Mouse (Mus musculus) bone marrow, adult 2 months (tissue): Measurements from ENCODE around the gene Tmem151b.

Source experiments
- CTCF ChIP-seq: fragments of 200-500 bp; IDR thresholded peaks from 2 replicates; pipeline ENCODE4 v1.5.1; 2011; ENCODE audit warnings: low read length, control low read depth; ENCODE audit not compliant: control insufficient read depth, insufficient read depth
- POLR2A ChIP-seq: fragments of 200-500 bp; IDR thresholded peaks from 2 replicates; pipeline ENCODE4 v1.6.1; 2011; ENCODE audit warnings: low read depth, mild to moderate bottlenecking, control low read depth, low read length, borderline replicate concordance; ENCODE audit not compliant: control insufficient read depth

GRCm38 (mm10) chr17:45511757-45512156, 37.7 kb downstream of the Tmem151b start:
- no peak for TF ChIP-seq POLR2A
- no peak for TF ChIP-seq CTCF
